ENCODE assay signal across 8 mouse cellular contexts in genomic region chr2:156392461-156393154, GRCm38 (mm10). TPM values are rescaled to one million over a fixed set of nuclear protein-coding genes. Genes with fewer than 3 reads are reported as not detected.
DNase-seq lines count a peak whose midpoint lies in the region; ATAC-seq and TF ChIP-seq lines count a peak whose summit lies in the region.
"Not testable (repeated sequence)": the region's sequence is repeated elsewhere in the genome, so short reads cannot be mapped to it uniquely, and the experiment has no call there.

No protein-coding gene starts in this region.

- peak; percentile 82 for DNase-seq in CD4-positive, CD25-positive, alpha-beta regulatory T cell, adult 2 months (ENCODE audit: low read depth, low spot score)
- DNase-seq in c-Kit-negative CD71-positive TER-119-positive erythroid progenitor cells, embryonic 14.5 days (ENCODE audit: low read depth, low spot score): peak; percentile 52
- peak; percentile 83 for DNase-seq in forebrain, embryonic 10.5 days (ENCODE audit: extremely low spot score, low spot score)
- DNase-seq in heart, postnatal 0 days (ENCODE audit: low spot score): peak; percentile 83
- DNase-seq in kidney, postnatal 4 days: peak; percentile 82 to 89
- DNase-seq in liver, postnatal 0 days: peak; percentile 81
- DNase-seq in telencephalon, adult 2 months (ENCODE audit: low read depth, low spot score): peak; percentile 58

- WGBS in forebrain, embryonic 10.5 days: 0% methylated on average over 20 of the region's 63 CpGs
- WGBS in heart, postnatal 0 days: 2% methylated on average over 6 of the region's 63 CpGs
- 0% methylated on average over 5 of the region's 63 CpGs for WGBS in liver, postnatal 0 days (ENCODE audit: insufficient replicate concordance)
- WGBS in neural tube, embryonic 13.5 days: no CpG with 5 or more reads among the region's 63 CpGs

- H3K27ac ChIP-seq in forebrain, embryonic 10.5 days: peak overlapping the region; percentile 84
- H3K27ac ChIP-seq in heart, postnatal 0 days (ENCODE audit: low read depth): peak overlapping the region; percentile 74; the same call in 1 of the 2 replicates
- not testable (repeated sequence) for H3K27ac ChIP-seq in liver, postnatal 0 days (ENCODE audit: low read depth)
- H3K27ac ChIP-seq in neural tube, embryonic 13.5 days (replicated peaks): peak overlapping the region; percentile 42; the same call in 1 of the 2 replicates

- H3K4me2 ChIP-seq in heart, postnatal 0 days (ENCODE audit: low read depth, low read length): peak overlapping the region; percentile 48
- peak overlapping the region; percentile 54 for H3K4me2 ChIP-seq in liver, postnatal 0 days (ENCODE audit: low read depth, low read length)
- H3K4me2 ChIP-seq in neural tube, embryonic 13.5 days: peak overlapping the region; percentile 48

- H3K4me3 ChIP-seq in forebrain, embryonic 10.5 days: peak overlapping the region; percentile 48
- H3K4me3 ChIP-seq in heart, postnatal 0 days (ENCODE audit: low read depth, low read length): peak overlapping the region; percentile 48
- peak overlapping the region; percentile 51 for H3K4me3 ChIP-seq in liver, postnatal 0 days (ENCODE audit: low read depth, low read length)
- H3K4me3 ChIP-seq in neural tube, embryonic 13.5 days: peak overlapping the region; percentile 37

- not testable (repeated sequence) for TF ChIP-seq EP300 in heart, postnatal 0 days (IDR thresholded peaks at IDR 0.05; ENCODE audit: low read depth); liver, postnatal 0 days (IDR thresholded peaks at IDR 0.05; ENCODE audit: low read depth)

- not testable (repeated sequence) for H3K4me1 ChIP-seq in forebrain, embryonic 10.5 days; heart, postnatal 0 days (ENCODE audit: control insufficient read depth, insufficient read depth); liver, postnatal 0 days (ENCODE audit: insufficient read depth); neural tube, embryonic 13.5 days (replicated peaks)

- not testable (repeated sequence) for H3K9me3 ChIP-seq in forebrain, embryonic 10.5 days; heart, postnatal 0 days (replicated peaks; ENCODE audit: control insufficient read depth, low read length); liver, postnatal 0 days (ENCODE audit: low read length); neural tube, embryonic 13.5 days

- not testable (repeated sequence) for TF ChIP-seq CTCF in heart, postnatal 0 days (IDR thresholded peaks at IDR 0.05; ENCODE audit: low read depth); liver, postnatal 0 days (IDR thresholded peaks at IDR 0.05; ENCODE audit: low read depth)

- H3K36me3 ChIP-seq in forebrain, embryonic 10.5 days (replicated peaks); heart, postnatal 0 days (replicated peaks; ENCODE audit: control insufficient read depth, insufficient read depth, low read length); liver, postnatal 0 days (replicated peaks; ENCODE audit: insufficient read depth, low read length); neural tube, embryonic 13.5 days: not testable (repeated sequence)

- not testable (repeated sequence) for H3K27me3 ChIP-seq in forebrain, embryonic 10.5 days (ENCODE audit: poor library complexity, severe bottlenecking); heart, postnatal 0 days (ENCODE audit: control insufficient read depth, insufficient read depth, low read length); liver, postnatal 0 days (ENCODE audit: insufficient read depth, low read length); neural tube, embryonic 13.5 days

- 0 out of 2 replicates have a peak overlapping the region, but pooled peaks have one; percentile 48 for H3K9ac ChIP-seq in heart, postnatal 0 days (replicated peaks; ENCODE audit: low read depth, low read length)
- 0 out of 2 replicates have a peak overlapping the region, but pooled peaks have one; percentile 62 for H3K9ac ChIP-seq in liver, postnatal 0 days (replicated peaks)
- H3K9ac ChIP-seq in neural tube, embryonic 13.5 days: peak overlapping the region; percentile 52; the same call in 1 of the 2 replicates

- ATAC-seq in heart, postnatal 0 days (ENCODE audit: insufficient read depth, low read depth): peak; percentile 95
- ATAC-seq in liver, postnatal 0 days: peak; percentile 93
- peak; percentile 92 for ATAC-seq in neural tube, embryonic 13.5 days (ENCODE audit: low read depth)

RNA-seq across cellular contexts. Expression of gene Epb41l1, which starts 28.1 kb away (rescaled TPM):
- 0.93 and 1.1 TPM in 2 replicates for polyA plus RNA-seq in forebrain, embryonic 10.5 days (2016; fragmentation: Nextera tagmentation; extraction: Ambion mirVana)
- total RNA-seq in heart, postnatal 0 days (2014; rRNA removed; ENCODE audit: low replicate concordance): 21.5 and 28.2 TPM in 2 replicates
- 0.45 and 0.47 TPM in 2 replicates for polyA plus RNA-seq in heart, postnatal 0 days (2015; fragmentation: Nextera tagmentation; extraction: Ambion mirVana)
- polyA plus RNA-seq in liver, postnatal 0 days (2015; fragmentation: Nextera tagmentation; extraction: Ambion mirVana): 0.49 and 0.51 TPM in 2 replicates
- 7.8 and 9.4 TPM in 2 replicates for polyA plus RNA-seq in neural tube, embryonic 13.5 days (2015; fragmentation: Nextera tagmentation; extraction: Ambion mirVana)
